Mouse (Mus musculus): Measurements from ENCODE around the gene Frk.
"Not testable (repeated sequence)": the region's sequence is repeated elsewhere in the genome, so short reads cannot be mapped to it uniquely, and the experiment has no call there.

Gene Frk

GRCm38 (mm10) chr10:34483297-34484013, at the start of gene Frk:
Gene Frk (plus strand): TSS chr10:34483399.
- DNase-seq, result no peak

DNA sequence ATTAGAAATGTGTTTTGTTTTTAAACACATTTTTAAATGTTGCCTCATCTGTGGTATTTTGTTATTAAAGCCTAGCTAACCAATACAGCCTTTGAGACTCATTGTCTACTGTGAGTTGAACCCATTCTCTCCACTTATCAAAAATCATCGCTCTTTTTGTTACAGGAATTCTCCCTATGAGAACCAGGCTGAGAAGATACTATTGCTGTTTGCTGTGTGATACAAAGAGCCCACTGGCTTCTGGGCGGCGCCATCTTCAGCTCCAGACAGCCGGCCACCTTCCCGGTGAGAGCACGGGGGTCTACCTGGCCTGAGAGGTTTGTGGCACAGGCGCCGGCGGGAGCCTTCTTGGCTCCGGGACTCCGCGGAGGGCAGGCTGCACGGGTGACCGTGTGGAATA, 49.0 kb upstream of the Frk start:
- not testable (repeated sequence) for DNase-seq

DNA sequence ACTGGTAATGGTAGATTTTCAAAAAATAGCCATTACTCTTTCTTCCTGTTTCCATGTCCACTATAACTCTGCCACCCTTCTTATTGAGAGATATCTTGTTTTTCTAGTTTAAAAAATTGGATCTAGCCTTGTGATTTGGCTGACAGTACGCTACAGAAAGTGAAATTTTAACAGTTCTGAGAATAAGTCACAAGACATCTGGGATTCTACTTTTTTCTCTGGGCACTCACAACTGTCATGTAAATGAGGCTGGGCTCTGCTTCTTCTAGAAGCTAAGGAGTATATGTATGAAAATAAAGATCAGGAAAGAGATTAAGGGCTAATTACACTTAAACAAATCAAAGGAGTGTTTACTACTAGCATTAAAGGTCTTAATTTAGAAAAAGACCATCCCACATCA, 33.7 kb upstream of the Frk start:
- DNase-seq, result no peak

DNA sequence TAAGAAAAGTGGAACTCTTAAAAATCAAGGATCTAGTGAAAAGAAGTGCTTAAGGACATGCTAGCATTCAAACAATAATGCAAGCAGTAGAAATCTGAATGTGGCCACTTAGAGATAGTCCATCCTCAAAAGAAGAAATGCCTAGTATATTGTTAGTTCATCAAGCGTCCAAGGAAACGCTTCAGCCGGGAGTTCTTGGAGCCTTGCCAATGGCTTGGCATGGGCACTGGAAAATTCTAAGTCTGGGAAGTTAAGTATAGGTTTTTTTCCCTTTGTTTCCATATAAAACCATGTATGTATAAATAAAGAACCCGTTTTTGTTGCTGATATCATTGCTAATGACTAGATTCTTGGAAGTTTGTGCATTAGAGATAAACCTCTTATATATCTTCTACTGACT, 21.7 kb upstream of the Frk start:
- no peak for DNase-seq

DNA sequence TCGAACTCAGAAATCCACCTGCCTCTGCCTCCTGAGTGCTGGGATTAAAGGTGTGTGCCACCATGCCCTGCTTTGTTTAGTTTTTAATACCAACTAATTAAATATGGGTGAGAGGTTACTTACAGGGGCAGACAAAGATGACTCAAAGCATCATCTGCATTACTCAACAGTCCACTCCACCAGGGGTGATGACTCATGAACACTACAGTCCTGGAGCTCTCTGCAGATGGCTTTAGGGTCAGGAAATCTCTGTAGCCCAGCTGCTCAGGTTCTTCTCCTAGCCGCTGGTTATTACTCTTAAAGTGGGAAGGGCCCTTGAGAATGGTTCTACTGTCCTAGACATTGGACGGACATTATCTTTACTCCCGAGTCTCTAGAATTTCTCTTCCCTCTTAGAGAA, 18.9 kb upstream of the Frk start:
- no peak for DNase-seq

- DNase-seq, result no peak
These were observed 14.2 kb upstream of the Frk start for GRCm38 (mm10) chr10:34469037-34469436.

DNA sequence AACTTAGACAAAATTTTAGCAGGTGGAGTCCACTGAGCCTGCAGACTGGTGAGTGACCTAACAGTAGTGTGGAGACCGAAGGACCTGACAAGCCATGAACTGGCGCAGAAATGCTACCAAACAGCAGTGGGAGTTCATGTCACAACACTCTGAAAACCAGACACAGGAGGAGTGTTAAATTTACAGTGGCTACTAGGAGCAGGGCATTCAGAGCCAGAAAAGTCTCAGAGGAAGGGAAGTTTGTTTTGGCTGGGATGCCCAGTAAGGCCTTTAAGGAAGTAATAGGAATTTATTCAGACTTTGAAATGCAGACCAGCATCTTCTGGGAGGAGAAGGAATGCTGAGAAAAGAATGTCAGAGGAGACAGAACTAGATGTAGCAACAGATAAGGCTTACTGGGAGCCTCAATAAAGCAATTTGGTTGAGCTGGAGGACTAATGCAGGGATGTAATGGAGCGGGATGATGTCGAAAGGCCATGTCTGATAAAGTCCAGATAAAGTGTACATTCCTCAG, 3.2 kb upstream of the Frk start:
- DNase-seq, result no peak

GRCm38 (mm10) chr10:34484014-34484411, 814 bp downstream of the Frk start:
- DNase-seq, result no peak

DNA sequence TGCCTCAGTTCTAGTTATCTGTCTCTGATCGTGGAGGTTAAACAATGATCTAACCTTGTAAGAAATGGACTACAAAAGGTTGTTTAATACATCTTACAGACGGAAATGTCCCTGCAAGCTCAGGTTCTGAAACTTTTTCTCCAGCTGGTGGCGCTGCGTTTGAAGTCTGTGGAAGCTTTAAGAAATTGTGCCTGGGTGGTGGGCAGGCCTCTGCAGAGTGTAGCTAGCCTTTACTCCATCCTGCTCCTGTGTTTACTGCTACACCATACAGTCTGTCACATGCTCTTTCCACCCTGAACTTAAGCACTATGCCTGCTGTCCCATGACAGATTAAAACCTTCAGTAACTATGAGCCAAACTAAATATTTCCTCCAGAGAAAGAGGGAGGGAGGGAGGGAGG, 1.9 kb downstream of the Frk start:
- no peak for DNase-seq

DNA sequence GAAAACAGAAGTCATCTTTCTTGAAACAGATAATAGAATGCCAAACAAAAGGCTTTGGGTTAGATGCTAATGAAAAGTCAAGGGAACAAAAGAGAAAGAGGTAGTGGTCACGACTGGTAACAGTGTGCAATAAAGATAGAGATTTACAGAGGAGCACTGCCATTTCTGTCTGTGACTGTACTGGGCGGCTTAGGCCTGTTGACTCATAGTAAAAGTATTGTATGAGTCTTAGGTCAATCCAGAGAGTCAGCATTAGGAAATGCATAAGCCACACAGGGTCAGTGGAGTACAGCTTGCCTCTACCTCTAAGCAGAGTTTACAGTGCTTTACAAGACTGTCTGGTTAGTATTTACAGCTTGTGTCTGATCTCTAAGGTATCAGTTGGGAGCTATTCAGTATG, 24.6 kb downstream of the Frk start:
- no peak for DNase-seq

DNA sequence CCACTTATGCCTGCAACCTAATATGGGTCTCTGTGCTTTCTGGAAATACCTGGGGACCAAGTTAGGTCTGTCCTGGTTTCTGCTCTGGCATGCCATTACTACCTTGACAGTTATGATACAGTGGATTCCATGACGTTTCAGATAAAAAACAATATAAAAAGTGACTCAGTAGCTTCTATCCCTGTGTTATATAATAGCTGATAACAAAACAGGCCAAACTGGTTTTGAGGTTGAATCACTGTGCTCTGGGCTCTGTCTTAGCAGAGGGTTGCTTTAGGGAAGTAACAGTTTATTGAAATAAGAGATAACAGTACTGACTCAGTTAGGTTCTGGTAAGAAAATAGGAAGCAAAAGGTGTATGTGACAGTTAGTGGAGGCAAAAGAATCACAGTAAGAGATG, 25.4 kb downstream of the Frk start:
- DNase-seq, result no peak

DNA sequence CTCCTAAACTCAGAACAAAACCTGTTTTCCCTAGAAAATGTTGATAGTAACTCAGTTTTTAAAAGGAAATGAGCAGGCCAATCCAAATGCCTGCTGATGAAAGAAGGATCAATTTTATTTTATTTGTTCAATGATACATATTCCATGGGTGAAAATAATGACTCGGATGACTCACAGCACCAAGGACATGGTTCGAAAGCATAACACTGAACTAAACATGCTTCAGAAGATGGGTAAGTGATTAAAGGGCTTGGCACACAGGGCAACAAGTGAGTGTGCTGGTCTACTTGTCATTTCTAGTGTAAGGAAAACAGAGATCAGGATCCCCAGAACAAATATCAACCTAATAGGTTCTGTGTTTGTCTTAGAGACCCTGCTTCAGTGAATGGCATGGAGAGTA, 26.1 kb downstream of the Frk start:
- no peak for DNase-seq

DNA sequence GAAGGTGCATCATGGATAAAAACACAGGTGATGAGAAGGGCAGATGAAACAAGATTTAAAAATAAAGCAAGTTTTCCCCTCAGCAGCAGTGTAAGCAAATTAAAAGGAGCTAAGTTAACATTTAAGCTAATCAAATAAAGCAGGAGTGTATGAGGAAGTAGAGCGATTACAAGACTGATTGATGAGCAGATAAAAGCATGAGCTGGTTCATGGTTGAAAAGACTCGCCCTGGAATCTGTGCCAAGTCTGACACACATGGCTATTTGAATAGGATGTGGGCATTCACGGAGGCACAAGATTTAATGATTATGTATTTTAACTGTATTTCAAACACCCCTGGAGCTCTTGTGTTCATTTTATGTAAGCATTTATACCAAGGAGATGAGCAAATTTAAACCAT, 28.0 kb downstream of the Frk start:
- no peak for DNase-seq

DNA sequence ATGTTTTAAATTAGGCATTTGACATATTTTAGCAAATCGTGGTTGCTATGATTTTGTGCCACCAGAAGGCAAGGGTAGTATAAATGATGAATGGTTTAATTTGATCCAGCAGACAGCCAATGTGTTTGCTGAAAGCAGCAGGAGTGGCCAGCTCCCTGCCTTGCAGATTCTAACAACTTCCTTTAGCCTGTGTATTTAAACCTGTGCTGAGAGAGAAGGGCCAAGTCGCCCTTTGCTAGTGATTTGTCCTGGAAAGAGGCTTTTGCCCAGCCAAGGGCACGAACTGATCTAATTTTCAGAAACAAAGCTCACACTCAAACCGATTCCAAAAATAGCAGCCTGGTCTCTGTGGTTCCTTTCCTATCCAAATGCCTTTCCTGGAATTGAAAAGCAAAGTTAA, 29.4 kb downstream of the Frk start:
- no peak for DNase-seq

GRCm38 (mm10) chr10:34525598-34525997, 42.4 kb downstream of the Frk start:
- DNase-seq, result no peak

DNA sequence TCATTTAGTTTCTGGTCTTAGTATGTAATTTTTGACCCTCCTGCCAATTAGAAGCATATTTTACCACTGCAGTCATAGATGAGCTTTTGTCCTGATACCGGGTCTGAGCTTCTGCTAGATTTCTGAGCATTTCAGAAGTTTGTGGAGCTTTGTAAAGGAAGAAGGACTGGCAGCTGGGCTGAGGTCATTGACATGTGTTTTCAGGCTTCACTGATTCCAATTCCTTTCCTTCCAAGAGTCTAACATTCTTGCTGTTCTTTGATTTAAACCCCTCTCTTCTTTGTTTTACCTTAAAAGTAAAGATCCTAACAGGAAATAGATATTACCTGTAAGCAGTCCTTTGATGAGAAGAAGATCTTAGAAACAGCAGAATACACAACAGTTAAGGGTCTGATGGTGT, 48.6 kb downstream of the Frk start:
- DNase-seq, result no peak

DNA sequence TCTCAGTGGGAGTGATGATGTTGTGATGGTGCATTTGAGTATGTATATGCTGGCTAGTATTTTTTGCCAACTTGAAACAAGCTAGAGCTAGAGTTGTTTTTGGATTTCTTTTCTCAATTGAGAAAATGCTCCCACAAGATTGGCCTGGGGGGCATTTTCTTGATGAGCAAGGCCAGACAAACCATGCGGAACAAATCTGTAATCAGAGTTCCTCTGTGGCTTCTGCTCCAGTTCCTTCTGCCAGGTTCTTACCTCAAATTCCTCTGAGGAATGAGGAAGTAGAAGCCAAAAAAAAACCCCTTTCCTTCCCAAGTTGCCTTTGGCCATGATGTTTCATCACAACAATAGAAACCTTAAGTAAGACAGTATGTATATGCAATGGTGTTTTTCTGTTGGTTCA, 49.3 kb downstream of the Frk start:
- DNase-seq, result no peak

- no peak for DNase-seq
These were observed 57.5 kb downstream of the Frk start for GRCm38 (mm10) chr10:34540687-34541086.

DNA sequence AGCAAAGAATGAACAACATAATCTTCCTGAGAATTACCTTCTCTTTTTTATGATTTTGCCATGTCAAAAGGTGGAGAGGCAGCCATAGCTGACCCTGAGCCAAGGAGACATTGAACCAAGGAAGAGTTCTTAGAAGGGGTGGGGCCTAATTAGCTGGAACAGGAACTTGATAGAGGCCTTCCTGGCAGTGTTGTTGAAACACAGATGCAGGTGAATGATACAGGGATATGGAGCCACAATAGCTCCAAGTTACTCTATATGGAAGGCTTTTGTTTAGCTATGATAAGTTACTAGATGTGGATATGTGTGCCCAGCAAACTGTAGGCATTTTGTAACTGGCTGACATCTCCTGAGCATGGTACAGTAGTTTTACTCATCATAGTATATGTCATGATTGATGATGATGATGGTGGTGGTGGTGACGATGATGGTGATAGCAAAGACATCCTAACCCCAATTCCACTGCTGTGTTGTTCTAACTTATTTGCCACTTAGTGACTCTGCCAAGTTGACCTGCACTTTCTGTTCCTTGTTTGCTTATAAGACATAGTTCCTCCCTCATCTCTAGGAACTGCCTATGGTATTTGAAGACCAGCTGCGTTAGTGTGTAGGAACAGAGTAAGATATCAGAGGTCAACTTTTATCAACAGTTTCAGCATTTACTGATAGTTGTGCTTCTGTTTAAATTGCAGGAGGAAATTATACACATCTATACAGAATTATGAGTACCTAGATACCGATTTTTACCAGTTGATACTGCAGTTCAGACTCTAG, 58.7 kb downstream of the Frk start:
- no peak for DNase-seq

- no peak for DNase-seq
These were observed 67.4 kb downstream of the Frk start for GRCm38 (mm10) chr10:34550612-34551011.

GRCm38 (mm10) chr10:34551636-34552035, 68.4 kb downstream of the Frk start:
- no peak for DNase-seq

- DNase-seq, result no peak
These were observed 80.4 kb downstream of the Frk start for GRCm38 (mm10) chr10:34563518-34564176.

GRCm38 (mm10) chr10:34615474-34615873, 132.3 kb downstream of the Frk start:
- no peak for DNase-seq

DNA sequence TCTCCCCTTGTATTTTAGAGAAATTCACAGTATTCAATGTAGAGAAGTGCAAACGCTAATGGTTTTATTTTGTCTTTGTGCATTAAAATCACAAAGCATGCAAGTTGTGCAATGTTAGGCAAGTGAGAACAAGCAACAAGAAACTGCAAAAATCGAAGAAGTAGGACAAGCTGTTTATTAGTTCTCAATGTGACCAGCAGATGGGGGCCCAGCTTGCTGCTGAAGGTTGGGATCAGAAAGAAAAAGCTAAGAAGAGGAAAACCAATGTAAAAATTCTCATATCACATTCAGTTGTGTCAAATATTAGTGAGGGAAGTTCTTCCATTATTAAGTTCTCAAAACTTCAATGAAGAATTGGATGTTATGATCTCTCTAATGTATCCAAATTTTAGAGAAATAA, 134.0 kb downstream of the Frk start:
- no peak for DNase-seq
